Mouse (Mus musculus): Measurements from ENCODE around the gene Anks1b.

The Anks1b gene

DNA sequence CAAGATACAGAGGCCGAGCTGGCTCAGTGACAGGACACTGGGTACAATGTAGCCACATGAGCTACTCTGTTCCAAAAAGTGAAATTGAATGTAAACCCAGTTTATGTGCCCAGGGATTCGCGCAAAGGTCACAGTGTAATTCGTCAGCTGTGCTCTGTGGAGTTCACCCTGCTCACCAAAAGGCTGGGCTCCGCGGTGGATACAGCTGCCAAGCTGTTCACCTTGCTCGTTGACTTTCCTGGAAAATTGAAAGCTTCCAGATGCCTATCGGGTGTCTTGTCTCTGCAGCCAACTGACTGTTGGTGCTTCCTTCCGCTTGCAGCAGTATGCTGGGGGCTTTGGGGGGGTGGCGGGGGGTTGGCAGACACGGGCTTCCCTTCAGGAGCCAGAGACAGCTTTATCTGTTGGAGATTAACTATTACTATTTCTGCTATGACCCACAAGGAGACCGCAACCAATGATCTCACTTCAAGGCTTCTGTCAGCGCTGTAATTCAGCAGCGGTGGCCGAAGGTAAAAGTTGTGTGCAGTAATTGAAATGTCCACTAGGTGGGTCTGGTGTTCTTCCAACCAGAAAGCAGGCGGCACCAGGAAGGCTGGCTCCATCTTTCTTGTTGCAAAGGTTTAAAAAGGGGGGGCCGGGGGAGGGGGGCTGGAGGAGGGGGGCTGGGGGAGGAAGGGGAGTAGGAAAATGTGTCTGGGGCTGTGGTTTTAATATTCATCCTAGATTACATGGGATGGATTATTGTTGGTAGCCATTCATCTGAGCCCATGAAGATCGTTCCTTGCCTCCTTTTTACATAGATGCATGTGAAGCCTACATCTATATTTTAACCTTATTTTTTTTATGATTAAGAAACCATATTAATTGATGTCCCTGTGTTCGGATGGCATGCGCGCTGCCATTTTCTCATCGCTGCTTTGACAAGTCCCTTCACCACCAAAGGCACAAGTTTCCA lies 855.4 kb downstream of the Anks1b start:
- in situ Hi-C loops (cut with MboI): loop anchor here (25.0 kb wide), 1 partner anchor 409 kb away; no protein-coding TSS in a partner anchor

DNA sequence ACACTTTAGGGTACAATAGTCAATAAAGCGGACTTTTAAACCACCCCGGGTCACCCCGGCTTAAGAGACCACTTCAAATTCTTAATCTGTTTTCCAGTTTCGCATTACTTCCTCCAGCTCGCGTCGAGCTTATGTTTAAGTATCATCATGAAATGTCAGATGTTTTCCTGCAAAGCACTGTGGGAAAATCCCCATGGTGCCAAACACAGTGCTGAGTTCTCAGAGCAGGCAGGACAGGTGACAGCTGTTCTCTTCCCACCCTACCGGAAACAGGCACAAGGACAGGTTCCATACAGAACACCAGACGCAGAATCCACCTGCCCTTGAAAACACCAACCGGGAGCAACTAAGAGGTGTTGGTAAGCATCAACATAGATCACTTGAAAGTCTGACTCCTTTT lies 856.2 kb downstream of the Anks1b start:
- in situ Hi-C loops (cut with MboI): loop anchor here (25.0 kb wide), 1 partner anchor 408 kb away; no protein-coding TSS in a partner anchor

GRCm38 (mm10) chr10:90732823-90733222 lies 859.5 kb downstream of the Anks1b start:
- in situ Hi-C loops (cut with MboI): loop anchor here (5.0 to 25.0 kb wide), 2 partner anchors 299 to 404 kb away; no protein-coding TSS in a partner anchor

GRCm38 (mm10) chr10:90733632-90734031 lies 860.3 kb downstream of the Anks1b start:
- in situ Hi-C loops (cut with MboI): loop anchor here (5.0 to 25.0 kb wide), 2 partner anchors 299 to 404 kb away; no protein-coding TSS in a partner anchor

DNA sequence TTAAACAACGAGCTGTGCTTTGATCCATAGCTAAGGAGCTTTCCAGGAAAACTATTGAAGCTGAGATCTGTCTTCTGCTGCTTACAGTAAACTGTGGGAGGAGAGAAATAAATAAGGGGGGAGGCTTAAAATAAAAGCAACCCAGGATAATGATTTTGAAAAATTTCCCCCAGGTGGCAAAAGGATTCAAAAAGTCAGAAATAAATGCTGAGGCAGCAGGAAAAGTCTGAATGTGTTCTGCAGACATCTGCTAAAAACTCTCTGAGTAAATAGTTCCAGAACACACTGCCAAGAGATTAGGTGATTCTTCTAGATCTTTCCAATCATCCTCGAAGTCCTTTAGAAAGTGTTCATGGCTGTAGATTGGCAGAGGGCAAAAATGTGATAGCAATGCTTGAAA lies 865.2 kb downstream of the Anks1b start:
- in situ Hi-C loops (cut with MboI): loop anchor here (25.0 kb wide), 1 partner anchor 399 kb away; no protein-coding TSS in a partner anchor

- in situ Hi-C loops (cut with MboI): loop anchor here (25.0 kb wide), 1 partner anchor 396 kb away; no protein-coding TSS in a partner anchor
Observed at GRCm38 (mm10) chr10:90740956-90741355, 867.6 kb downstream of the Anks1b start.

- in situ Hi-C loops (cut with MboI): no loop called here
Observed at GRCm38 (mm10) chr10:90751889-90752288, 878.6 kb downstream of the Anks1b start.

- in situ Hi-C loops (cut with MboI): no loop called here
Observed at GRCm38 (mm10) chr10:90753106-90753505, 879.8 kb downstream of the Anks1b start.

DNA sequence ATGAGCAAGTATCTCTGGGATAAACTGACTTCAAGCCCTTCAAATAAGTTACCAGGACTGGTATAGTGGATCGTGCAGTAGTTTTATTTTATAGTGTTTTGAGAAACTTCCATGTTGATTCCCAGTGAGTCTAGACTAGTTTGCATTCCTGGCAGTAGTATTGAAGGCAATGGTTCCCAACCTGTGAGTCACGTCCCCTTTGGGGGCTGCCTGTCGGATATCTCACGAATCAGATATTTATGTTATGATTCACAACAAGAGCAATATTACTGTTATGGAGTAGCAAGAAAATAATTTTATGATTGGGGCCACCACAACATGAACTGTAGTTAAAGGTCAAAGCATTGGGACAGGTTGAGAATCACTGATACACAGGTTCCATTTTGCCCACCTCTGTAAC lies 884.5 kb downstream of the Anks1b start:
- in situ Hi-C loops (cut with MboI): no loop called here

DNA sequence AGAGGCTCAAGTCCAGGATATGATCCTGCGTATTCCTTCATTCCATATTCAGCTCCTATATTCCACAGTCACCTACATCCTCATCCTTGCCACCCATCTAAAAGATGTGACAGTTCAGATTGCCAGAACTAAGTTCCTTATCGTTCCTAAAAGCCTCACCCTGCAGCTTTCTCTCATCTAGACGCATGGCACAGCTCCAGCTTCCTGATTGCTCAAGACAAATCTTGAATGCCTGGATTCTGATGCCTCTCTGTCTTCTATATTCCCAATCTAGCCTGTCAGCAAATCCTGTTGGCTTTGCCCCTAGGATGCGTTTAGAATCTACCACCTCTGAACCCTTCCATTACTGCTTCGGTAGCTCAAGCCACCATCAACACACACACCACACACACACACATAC lies 886.6 kb downstream of the Anks1b start:
- in situ Hi-C loops (cut with MboI): no loop called here

DNA sequence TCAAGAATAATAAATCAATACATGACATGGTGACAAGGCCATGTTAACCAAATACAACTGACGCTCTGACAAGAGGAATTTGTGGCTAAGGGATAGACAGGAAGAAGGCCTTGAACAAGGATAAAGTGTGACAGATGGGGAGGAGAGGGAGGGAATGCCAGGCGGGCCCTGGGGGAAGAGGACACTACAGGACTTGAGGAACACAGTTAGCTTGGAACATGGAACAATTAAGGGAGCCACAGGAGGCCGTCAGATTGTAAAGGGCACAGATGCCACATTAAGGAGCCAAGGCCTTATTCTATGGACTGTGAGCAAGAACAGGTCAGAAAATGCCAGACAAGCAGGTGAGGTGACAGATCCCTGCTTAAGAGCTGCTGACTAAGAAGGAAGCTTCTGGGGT lies 893.0 kb downstream of the Anks1b start:
- in situ Hi-C loops (cut with MboI): no loop called here

- in situ Hi-C loops (cut with MboI): no loop called here
Observed at GRCm38 (mm10) chr10:90770403-90770955, 897.2 kb downstream of the Anks1b start.

DNA sequence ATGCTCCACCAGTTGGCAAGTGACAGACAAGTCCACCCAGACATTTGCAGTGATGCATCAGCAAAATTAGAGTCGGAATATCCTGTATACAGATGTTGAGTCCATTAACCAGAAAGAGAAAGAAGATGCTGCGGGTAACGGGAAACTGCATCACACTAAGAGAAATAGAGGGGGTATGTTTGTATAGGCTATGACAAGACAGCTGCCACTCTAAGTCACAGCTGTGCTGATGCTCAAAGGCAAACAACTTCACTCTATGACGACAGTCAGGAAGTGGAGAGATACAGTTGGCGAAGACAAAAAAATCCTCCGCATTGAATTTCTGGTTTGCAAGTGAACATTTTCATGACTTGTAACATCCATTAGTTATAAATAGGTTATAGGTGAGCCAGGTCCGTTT lies 897.7 kb downstream of the Anks1b start:
- in situ Hi-C loops (cut with MboI): no loop called here

- in situ Hi-C loops (cut with MboI): no loop called here
Observed at GRCm38 (mm10) chr10:90771471-90772226, 898.3 kb downstream of the Anks1b start.

GRCm38 (mm10) chr10:90779561-90780400 lies 906.5 kb downstream of the Anks1b start:
- in situ Hi-C loops (cut with MboI): no loop called here

GRCm38 (mm10) chr10:90784981-90785650 lies 911.8 kb downstream of the Anks1b start:
- in situ Hi-C loops (cut with MboI): no loop called here

DNA sequence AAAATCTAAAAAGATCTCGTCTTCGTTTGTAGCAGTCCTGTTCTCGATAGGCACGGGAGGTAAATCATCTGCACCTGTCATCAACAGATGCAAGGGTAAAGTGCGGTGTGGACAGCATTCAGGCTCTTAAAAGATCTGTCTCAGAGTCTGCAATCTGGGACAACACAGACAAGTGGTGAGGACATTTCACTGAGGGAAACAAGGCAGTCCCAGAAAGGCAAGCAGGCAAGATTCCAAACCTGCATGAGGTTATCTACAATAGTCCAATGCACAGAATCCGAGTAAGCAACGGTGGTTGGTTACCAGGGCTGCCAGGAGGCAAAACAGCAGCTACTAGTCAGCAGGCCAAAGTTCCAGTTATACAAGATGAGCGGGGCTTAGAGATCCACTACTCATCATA lies 912.4 kb downstream of the Anks1b start:
- in situ Hi-C loops (cut with MboI): no loop called here

GRCm38 (mm10) chr10:90803112-90803511 lies 929.8 kb downstream of the Anks1b start:
- in situ Hi-C loops (cut with MboI): no loop called here

- in situ Hi-C loops (cut with MboI): no loop called here
Observed at GRCm38 (mm10) chr10:90804602-90805095, 931.3 kb downstream of the Anks1b start.

DNA sequence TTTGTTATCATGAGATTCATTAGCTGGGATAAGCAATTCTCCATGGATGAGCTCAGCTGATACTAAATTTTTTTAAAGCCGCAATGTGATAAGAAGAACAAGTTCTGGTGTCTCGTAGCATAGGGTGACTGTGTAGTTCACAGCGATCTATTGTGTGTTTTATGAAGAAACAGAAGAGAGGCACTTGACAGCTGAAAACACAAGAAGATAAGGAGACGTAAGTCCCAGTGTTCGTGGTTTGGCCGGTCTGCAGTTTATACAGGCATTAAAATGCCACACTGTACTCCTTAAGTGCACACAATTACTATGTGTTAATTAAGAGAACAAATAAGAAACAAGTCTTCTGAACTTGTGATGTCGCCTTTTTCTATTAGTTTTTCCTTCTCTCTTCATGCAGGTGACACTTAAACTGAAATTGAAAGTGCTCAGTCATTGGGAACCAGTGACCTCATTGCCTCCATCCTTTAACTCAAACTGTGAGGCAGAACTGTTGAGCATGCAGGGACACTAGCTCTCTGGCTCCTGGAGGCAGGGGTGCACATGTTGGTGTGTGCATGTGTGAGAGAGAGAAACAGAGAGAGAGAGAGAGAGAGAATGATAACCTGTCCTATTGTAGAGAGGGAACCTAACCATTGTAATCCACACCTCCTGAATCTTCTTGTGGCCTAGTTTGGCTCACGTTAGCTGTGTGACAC lies 935.5 kb downstream of the Anks1b start:
- in situ Hi-C loops (cut with MboI): no loop called here

Data from mature B cell (primary cell).